Mouse (Mus musculus): Measurements from ENCODE around the gene Rnls.

GRCm38 (mm10) chr19:33217791-33218300 is 174.2 kb downstream of the Rnls start:
- TF ChIP-seq POLR2A (IDR thresholded peaks at IDR 0.05; ENCODE audit: borderline replicate concordance, extremely low read depth, low read depth, low read length) (no peak), CTCF (IDR thresholded peaks at IDR 0.05; ENCODE audit: insufficient read depth, low read length) (no peak)

Measured in lung, adult 2 months (tissue).